Mouse (Mus musculus): ENCODE measurements around the gene Gnb3. TPM values are rescaled to one million over a fixed set of nuclear protein-coding genes. Genes with fewer than 3 reads are reported as not detected.
A peak's percentile ranks its signal among the peaks of the same experiment; 100 is the strongest.
"Not testable (repeated sequence)": the region's sequence is repeated elsewhere in the genome, so short reads cannot be mapped to it uniquely, and the experiment has no call there.

The Gnb3 gene
- total RNA-seq, 2 experiments from 2014 or later, result not detected

DNA sequence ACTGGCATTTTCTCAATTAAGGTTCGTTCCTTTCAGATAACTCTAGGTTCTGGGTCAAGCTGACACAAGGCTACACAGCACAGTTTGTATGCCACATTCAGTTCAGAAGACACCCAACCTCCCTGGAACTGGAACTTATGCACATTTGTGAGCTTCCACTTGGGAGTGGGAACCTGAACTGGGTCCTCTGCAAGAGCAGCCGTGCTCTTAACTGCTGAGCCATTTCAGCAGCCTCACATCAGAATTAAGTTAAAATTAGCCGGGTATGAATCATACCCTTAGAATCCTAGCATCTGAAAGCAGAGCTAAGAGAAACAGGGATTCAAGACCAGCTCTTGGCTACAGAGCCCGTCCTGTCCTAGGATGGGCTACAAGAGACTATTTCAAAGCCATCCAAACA, 32.7 kb downstream of the Gnb3 start:
- DNase-seq (ENCODE audit: low spot score in 2 of 2), result no peak
- intact Hi-C loops (cut with DNase I), result no loop called here

DNA sequence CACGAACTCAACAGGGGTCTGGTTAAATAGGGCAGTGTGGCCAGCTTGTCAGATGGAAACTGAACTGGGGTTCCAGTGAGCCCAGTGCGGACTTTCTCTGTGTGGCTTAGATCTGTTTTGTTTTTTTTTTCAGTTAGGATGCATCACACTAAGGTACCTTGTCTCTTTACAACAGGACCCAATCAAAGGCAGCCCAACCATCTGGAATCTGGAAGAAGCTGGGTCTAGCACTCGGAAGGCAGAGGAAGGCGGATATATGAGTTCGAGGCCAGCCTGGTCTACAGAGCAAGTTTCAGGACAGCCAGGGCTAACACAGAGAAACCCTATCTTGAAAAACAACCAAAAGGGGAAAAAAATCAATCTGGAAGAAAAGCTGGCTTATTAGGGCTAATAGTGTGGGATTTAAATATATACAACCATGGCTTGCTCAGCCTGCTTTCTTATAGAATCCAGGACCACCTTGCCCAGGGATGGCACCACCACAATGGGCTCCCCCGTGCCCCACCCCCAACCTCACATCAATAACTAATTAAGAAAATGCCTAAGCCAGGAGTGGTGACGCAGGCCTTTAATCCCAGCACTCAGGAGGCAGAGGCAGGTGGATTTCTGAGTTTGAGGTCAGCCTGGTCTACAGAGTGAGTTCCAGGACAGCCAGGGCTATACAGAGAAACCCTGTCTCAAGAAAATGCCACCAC, 33.5 kb downstream of the Gnb3 start:
- intact Hi-C loops (cut with DNase I), result no loop called here
- no peak for DNase-seq (ENCODE audit: low spot score in 2 of 2)

DNA sequence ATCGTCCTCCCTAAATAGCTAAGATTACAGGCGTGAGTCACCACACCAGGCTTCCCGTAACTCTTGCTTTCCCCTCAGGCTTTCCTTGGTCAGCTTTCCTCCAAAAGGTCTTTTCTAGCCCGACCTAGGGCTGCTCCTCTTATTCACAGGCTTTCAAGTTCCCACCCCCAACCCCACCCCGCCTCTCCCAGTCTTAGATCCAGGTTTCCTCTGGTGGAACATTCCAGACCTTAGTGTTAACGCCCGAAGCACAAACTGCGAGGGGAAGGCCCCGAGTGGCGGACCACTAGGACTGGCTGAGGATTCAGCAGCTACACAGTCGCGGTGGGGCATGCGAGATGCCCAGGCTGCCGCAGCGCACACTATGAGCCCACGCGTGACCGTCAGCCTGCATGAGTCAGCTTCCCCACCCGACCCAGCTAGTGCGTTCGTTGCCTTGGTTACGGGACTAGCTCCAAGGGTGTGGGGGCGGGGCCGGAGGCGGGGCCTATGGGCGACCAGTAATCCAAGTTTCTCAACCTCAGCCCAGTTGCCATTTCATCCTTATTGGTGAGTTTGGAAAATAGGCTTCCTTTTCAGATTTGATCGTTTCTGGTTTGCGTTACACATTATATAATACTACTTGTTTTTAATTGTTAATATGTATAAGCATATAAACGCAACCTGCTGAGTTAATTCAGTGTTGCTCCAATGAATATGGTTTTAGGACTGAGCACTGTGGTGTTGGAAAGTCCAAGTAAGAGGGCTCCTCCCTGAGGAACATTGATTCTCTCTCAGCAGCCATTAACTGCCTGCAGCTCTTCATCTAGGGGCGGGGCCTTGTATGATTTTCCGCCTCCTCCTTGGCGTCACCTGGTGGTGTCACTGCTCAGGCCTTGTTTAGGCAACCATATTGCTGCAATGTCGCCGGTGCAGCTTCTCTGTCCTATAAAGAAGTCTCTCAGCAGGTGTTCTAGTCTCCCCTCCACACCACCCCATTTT, 34.4 kb downstream of the Gnb3 start:
- DNase-seq (ENCODE audit: low spot score in 2 of 2), result peak; percentile 96 to 99
- intact Hi-C loops (cut with DNase I), result loop anchor here (2.0 kb wide), 1 partner anchor 37 kb away; the partner anchor contains the start of gene Eno2

DNA sequence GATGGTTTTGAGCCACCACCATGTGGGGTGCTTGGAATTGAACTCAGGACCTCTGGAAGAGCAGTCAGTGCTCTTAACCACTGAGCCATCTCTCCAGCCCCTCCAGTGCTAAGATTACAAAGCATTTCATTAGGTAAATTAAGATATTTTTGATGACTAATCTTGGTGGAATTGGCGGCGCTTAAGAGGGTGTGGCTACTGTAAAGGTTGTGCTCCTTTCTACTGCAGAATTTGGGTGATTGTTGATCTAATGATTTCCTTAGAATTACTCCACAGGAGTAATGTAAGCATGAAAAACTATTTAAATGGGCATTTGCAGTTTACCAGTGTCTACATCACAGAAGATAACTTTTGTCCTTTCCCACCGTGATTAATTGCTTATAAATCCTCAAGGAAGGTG, 35.7 kb downstream of the Gnb3 start:
- intact Hi-C loops (cut with DNase I), result loop anchor here (2.0 kb wide), 1 partner anchor 36 kb away; the partner anchor contains the start of gene Eno2
- DNase-seq (ENCODE audit: low spot score in 2 of 2), result no peak

DNA sequence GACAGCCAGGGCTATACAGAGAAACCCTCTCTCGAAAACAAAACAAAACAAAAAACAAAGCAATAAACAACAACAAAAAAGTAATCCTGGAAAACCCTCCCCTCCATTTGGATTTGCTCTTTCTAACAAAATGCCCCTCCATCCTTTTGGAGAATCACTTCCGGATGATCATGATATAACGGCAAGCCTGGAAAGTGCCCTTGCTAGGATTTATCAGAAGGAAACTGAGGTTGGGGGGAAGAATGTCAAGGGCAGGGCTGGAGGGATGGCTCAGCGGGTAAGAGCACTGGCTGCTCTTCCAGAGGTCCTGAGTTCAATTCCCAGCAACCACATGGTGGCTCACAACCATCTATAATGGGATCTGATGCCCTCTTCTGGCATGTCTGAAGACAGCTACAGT, 36.4 kb downstream of the Gnb3 start:
- intact Hi-C loops (cut with DNase I), result loop anchor here (2.0 kb wide), 1 partner anchor 35 kb away; the partner anchor contains the start of gene Eno2

DNA sequence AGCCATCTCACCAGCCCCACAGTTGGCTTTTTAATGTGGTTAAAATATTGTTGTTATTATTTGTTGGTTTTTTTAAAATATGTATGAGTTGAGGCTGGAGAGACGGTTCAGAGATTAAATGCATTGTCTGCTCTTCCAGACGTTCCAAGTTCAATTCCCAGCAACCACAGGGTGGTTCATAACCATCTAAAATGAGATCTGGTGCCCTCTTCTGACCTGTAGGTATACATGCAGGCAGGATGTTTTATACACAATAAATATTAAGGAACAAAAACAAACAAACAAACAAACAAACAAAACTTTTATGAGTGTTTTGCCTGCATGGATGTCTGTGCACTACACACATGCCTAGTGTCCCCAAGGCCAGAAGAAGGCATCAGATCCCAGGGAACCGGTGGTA, 37.0 kb downstream of the Gnb3 start:
- DNase-seq (ENCODE audit: low spot score in 2 of 2), result no peak
- intact Hi-C loops (cut with DNase I), result no loop called here

More for the DNA sequence above, 36.4 kb downstream of the Gnb3 start:
- DNase-seq (ENCODE audit: low spot score in 2 of 2), result not testable (repeated sequence)

DNA sequence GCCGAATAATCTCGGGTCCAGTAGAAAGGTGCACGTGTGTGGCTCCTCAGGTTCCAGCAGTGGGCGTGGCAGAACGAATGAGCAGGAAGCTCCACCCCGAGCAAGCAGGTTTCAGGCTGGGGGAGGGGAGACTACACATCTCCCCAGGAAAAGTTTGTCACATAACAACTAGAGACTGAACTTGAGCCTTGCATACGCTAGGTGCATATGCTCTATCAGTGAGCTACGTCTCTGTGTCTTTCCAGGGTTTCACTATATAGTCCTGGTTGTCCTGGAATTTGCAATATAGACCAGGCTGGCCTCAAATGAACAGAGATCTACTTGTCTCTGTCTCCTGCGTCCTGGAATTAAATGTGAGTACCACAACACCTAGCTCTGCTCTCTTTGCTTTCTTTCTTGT, 37.7 kb downstream of the Gnb3 start:
- DNase-seq (ENCODE audit: low spot score in 2 of 2); intact Hi-C loops (cut with DNase I): not testable (repeated sequence)

DNA sequence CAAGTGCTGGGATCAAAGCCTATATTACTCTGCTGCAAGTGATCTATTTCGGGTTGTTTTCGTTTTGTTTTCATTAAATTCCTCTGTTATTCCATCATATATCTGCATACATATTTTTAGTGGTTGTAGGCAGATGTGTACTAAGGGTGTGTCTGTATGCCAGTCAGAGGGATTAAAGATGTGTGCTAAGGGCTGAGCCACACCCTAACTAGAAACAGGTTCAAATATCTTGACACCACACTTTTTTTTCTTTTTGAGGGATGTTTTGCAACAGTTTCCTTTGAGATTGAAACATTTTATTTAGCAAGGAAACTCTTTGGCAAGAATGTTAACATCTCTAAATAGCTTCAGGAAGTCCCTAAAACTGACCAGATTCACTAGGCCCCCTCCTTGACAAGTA, 43.9 kb downstream of the Gnb3 start:
- intact Hi-C loops (cut with DNase I), result no loop called here
- no peak for DNase-seq (ENCODE audit: low spot score in 2 of 2)

DNA sequence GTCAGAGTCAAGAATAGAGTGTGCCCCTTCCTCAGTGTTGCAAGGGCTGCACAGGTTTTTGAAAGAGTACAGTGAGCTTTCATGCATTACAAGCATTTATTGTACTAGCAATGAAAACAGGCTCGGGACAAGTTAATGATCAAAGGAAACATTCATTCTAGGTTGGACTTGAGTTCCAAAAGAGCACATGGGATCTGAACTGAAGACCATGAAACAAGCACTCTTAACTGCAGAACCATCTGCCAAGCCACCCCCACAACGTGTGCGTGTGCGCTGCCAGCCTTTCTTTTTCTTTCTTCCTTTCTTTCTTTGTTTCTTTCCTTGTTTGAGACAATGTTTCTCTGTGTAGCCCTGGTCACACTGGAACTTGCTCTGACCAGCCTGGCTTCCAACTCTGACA, 44.3 kb downstream of the Gnb3 start:
- no peak for DNase-seq (ENCODE audit: low spot score in 2 of 2)
- intact Hi-C loops (cut with DNase I), result no loop called here

DNA sequence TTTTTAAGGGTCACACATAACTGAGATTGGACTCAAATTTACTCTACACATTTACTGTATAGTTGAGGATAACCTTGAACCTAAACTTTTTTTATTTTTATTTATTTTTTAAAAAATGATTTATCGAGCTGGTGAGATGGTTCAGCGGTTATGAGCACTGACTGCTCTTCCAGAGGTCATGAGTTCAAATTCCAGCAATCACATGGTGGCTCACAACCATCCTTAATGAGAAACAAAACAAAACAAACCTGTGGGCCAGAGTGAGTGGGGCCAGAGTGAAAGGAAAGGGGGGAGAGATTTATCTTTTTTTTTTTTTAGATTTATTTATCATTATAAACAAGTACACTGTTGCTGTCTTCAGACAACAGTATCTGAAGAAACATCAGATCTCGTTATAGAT, 48.2 kb downstream of the Gnb3 start:
- no peak for DNase-seq (ENCODE audit: low spot score in 2 of 2)
- intact Hi-C loops (cut with DNase I), result no loop called here

DNA sequence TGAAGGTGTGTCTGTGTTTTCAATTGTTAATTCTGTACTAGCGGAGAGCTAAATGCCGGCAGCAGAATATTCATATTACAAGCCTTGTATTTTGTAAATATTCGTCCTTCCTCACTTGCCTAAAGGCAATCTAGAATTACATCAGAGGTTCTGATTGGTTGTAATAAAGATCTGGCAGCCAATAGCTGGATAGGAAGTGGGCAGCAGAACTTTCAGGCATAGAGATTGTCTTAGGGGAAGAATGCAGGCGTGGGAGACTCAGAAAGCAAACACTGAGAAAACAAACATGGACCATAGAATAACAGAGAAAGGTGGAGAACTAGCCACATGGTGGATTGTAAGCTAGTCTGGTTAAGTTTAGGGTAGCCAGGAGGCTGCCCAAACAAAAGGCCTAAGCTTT, 50.0 kb downstream of the Gnb3 start:
- DNase-seq (ENCODE audit: low spot score in 2 of 2), result no peak
- intact Hi-C loops (cut with DNase I), result no loop called here

DNA sequence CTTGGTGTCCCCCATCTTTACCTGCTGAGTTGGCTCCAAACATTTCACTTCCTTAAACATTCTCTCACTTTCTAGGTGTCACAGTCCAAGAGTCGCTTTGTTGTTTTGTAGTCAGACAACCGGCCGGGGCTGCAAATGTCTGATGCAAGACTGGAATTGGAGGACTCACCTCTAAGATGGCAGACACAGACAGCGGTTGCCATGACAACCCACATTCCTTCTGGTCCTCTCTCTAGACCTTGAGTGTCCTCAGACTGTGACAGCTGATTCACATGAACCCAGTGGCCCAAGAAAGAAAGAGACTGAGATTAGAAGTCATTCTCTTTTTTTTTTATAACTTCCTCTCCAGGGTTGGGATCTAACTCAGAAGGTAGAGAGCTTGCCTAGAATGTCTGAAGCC, 50.6 kb downstream of the Gnb3 start:
- intact Hi-C loops (cut with DNase I), result no loop called here
- DNase-seq (ENCODE audit: low spot score in 2 of 2), result no peak

DNA sequence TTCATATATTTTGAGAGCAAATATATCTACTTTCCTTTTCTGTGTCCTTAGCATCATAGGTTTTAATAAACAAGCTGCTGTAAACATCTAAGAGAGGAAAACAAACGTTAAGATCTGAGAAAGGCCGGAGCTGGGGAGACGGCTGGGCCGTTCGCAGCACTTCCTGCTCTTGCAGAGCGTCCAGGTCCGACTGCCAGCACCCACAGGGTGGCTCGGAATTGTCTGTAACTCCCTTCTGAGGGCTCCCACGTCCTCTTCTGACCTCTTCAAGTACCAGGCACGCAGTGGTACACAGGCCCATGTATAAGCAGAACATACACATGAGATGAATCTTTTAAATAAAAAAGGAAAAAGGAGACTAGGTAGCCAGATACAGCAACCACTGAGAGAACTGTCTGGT, 52.4 kb downstream of the Gnb3 start:
- intact Hi-C loops (cut with DNase I), result no loop called here
- DNase-seq (ENCODE audit: low spot score in 2 of 2), result no peak

DNA sequence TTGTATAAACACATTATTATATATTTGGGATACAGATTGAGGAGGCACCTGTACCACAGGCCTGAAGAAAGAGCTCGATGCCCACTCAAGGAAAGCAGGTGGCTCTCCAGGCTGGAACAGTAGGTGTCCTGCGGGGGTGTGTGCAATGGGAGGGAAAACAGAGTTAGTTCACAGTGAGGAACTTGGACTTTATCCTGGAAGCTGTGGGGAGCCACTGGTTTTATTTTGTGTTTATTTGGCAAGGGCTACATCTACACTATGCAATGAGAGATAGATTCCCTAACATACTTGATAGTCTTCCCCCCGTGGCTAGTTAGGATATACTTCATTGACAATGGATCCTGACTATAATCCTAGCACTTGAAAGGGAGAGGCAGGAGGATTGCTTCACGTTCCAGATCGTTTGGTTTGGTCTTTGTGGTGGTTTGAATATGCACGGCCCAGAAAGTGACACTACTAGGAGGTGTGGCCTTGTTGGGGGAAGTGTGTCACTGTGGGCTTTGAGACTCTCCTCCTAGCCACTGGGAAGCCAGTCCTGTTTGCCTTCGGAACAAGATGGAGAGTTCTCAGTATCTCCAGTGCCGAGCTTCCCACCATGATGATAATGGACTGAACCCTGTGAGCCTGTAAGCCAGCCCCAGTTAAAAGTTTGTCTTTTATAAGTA, 53.2 kb downstream of the Gnb3 start:
- intact Hi-C loops (cut with DNase I), result no loop called here
- DNase-seq (ENCODE audit: low spot score in 2 of 2), result no peak

Other genes with a start within 250 kb of the Gnb3 start
- under 1 TPM; 0.26 to 0.57 TPM for gene C1s2, start 204.2 kb downstream of the Gnb3 start, total RNA-seq (2021)
- gene Lpcat3, start 177.2 kb downstream of the Gnb3 start, total RNA-seq (2021), result 10 to 100 TPM; 33.8 to 37.1 TPM
- gene Emg1, start 128.1 kb downstream of the Gnb3 start, total RNA-seq (2021), result 10 to 100 TPM; 45.6 to 45.9 TPM
- gene Phb2, start 127.9 kb downstream of the Gnb3 start, total RNA-seq (2021), result 100 to 1,000 TPM; 133 to 144 TPM
- 1 to 10 TPM; 3.6 to 4.0 TPM for gene Ptpn6, start 101.6 kb downstream of the Gnb3 start, total RNA-seq (2021)
- gene Grcc10, start 98.9 kb downstream of the Gnb3 start, total RNA-seq (2021), result 100 to 1,000 TPM; 294 to 301 TPM
- not detected for gene Gm45234, start 84.3 kb downstream of the Gnb3 start, total RNA-seq (2021)
- gene Atn1, start 83.8 kb downstream of the Gnb3 start, total RNA-seq (2021), result 100 to 1,000 TPM; 147 to 166 TPM
- gene Eno2, start 70.6 kb downstream of the Gnb3 start, total RNA-seq (2021), result 100 to 1,000 TPM; 719 to 758 TPM
- gene Lrrc23, start 60.5 kb downstream of the Gnb3 start, total RNA-seq (2021), result under 1 TPM; 0.47 to 0.81 TPM
- gene Spsb2, start 31.6 kb downstream of the Gnb3 start, total RNA-seq (2021), result 1 to 10 TPM; 2.9 to 5.3 TPM
- gene Tpi1, start 26.0 kb downstream of the Gnb3 start, total RNA-seq (2021), result 100 to 1,000 TPM; 629 to 634 TPM
- 100 to 1,000 TPM; 178 to 184 TPM for gene Usp5, start 10.8 kb downstream of the Gnb3 start, total RNA-seq (2021)
- 1 to 10 TPM; 1.6 to 1.7 TPM for gene Cdca3, start 10.7 kb downstream of the Gnb3 start, total RNA-seq (2021)
- 10 to 100 TPM; 25.9 to 32.9 TPM for gene P3h3, start 17.5 kb upstream of the Gnb3 start, total RNA-seq (2021)
- gene Gpr162, start 23.7 kb upstream of the Gnb3 start, total RNA-seq (2021), result 100 to 1,000 TPM; 220 to 231 TPM
- gene Cd4, start 47.9 kb upstream of the Gnb3 start, total RNA-seq (2021), result 1 to 10 TPM; 1.1 to 1.5 TPM
- 1 to 10 TPM; 2.1 to 3.0 TPM for gene Lag3, start 71.4 kb upstream of the Gnb3 start, total RNA-seq (2021)
- gene Ptms, start 79.8 kb upstream of the Gnb3 start, total RNA-seq (2021), result 1,000 to 10,000 TPM; 1,161 to 1,212 TPM
- 100 to 1,000 TPM; 670 to 685 TPM for gene Mlf2, start 91.1 kb upstream of the Gnb3 start, total RNA-seq (2021)
- 100 to 1,000 TPM; 140 to 142 TPM for gene Cops7a, start 125.3 kb upstream of the Gnb3 start, total RNA-seq (2021)
- gene Pianp, start 156.4 kb upstream of the Gnb3 start, total RNA-seq (2021), result 100 to 1,000 TPM; 130 to 142 TPM
- 10 to 100 TPM; 41.7 to 42.6 TPM for gene Zfp384, start 168.9 kb upstream of the Gnb3 start, total RNA-seq (2021)
- 10 to 100 TPM; 60.8 to 61.1 TPM for gene Ing4, start 199.5 kb upstream of the Gnb3 start, total RNA-seq (2021)
- gene Acrbp, start 209.4 kb upstream of the Gnb3 start, total RNA-seq (2021), result 1 to 10 TPM; 5.7 to 9.0 TPM
- gene Lpar5, start 227.6 kb upstream of the Gnb3 start, total RNA-seq (2021), result under 1 TPM; 0.40 to 0.66 TPM

All from left cerebral cortex, postnatal 14 days (tissue).